Mouse (Mus musculus): Measurements from ENCODE around the gene Ceacam13.
"Not testable (repeated sequence)": the region's sequence is repeated elsewhere in the genome, so short reads cannot be mapped to it uniquely, and the experiment has no call there.

The Ceacam13 gene

GRCm38 (mm10) chr7:18009589-18009988, at the start of gene Ceacam13:
Ceacam13 (plus strand) TSS chr7:18009889.
- no peak for DNase-seq (ENCODE audit: low spot score in 2 of 2)

- no peak for DNase-seq (ENCODE audit: low spot score in 2 of 2)
Measured at GRCm38 (mm10) chr7:17971824-17972223, 37.9 kb upstream of the Ceacam13 start, which contains the start of gene Ceacam11. Ceacam11 (plus strand) TSS chr7:17972124.

- DNase-seq (ENCODE audit: low spot score in 2 of 2): not testable (repeated sequence)
Measured at GRCm38 (mm10) chr7:18001131-18001530, 8.6 kb upstream of the Ceacam13 start.

- DNase-seq (ENCODE audit: low spot score in 2 of 2): no peak
Measured at GRCm38 (mm10) chr7:18065629-18066028, 55.9 kb downstream of the Ceacam13 start, which contains the start of gene Ceacam12. Ceacam12 (plus strand) TSS chr7:18065929.

All from frontal cortex, postnatal 36 days (tissue).